Mouse (Mus musculus) forebrain, embryonic 16.5 days (tissue): ENCODE results near the gene Pip5k1c. TPM values are rescaled to one million over a fixed set of nuclear protein-coding genes. Genes with fewer than 3 reads are reported as not detected.
A peak's percentile ranks its signal among the peaks of the same experiment; 100 is the strongest.

Experiments used
- ATAC-seq: fragments of 200-750 bp; cut with Nextera tagmentation; 2 replicates; pipeline ENCODE4 v1.8.0; 2017; ENCODE audit warnings: mild to moderate bottlenecking, moderate library complexity
- H3K27ac ChIP-seq: fragments of 300-500 bp; sonication (generic); 2 replicates; pipeline ENCODE4 v1.5.1; 2014; ENCODE audit warnings: low read length, control low read depth
- H3K27me3 ChIP-seq: fragments of 300-500 bp; sonication (generic); replicated peaks from 2 replicates; pipeline ENCODE4 v1.6.1; 2014; ENCODE audit warnings: low read length; ENCODE audit not compliant: control insufficient read depth, insufficient read depth
- H3K36me3 ChIP-seq: fragments of 300-500 bp; sonication (generic); 2 replicates; pipeline ENCODE4 v1.6.1; 2014; ENCODE audit not compliant: control insufficient read depth, insufficient read depth
- H3K4me1 ChIP-seq: fragments of 300-500 bp; sonication (generic); replicated peaks from 2 replicates; pipeline ENCODE4 v1.6.1; 2014; ENCODE audit warnings: low read length; ENCODE audit not compliant: control insufficient read depth, insufficient read depth
- H3K4me2 ChIP-seq: fragments of 300-500 bp; sonication (generic); 2 replicates; pipeline ENCODE4 v1.6.1; 2014; ENCODE audit warnings: mild to moderate bottlenecking, low read length, control low read depth
- H3K4me3 ChIP-seq: fragments of 300-500 bp; sonication (generic); replicated peaks from 2 replicates; pipeline ENCODE4 v1.5.1; 2014; ENCODE audit warnings: mild to moderate bottlenecking, low read length, control low read depth
- H3K9ac ChIP-seq: fragments of 300-500 bp; sonication (generic); replicated peaks from 2 replicates; pipeline ENCODE4 v1.6.1; 2014; ENCODE audit warnings: low read depth, low read length, control low read depth
- H3K9me3 ChIP-seq: fragments of 300-500 bp; sonication (generic); 2 replicates; pipeline ENCODE4 v1.6.1; 2016; ENCODE audit warnings: low read length; ENCODE audit not compliant: control insufficient read depth
- WGBS: fragments of 180-500 bp; shearing (Covaris S2); extraction: QIAGEN DNeasy Blood & Tissue Kit; methylation state at CpG from one replicate; pipeline ENCODE4 v1.1.7; 2014; 5-methylcytosine and 5-hydroxymethylcytosine counted together
- polyA plus RNA-seq: library from polyadenylated mRNA; unstranded; fragments of >200 nt; fragmentation: Nextera tagmentation; extraction: Ambion mirVana; gene quantifications from 2 replicates; pipeline ENCODE4 v1.2.1, GENCODE M21; 2015

Pip5k1c gene
- polyA plus RNA-seq, 1 experiment from 2014 or later = 143 TPM

DNA sequence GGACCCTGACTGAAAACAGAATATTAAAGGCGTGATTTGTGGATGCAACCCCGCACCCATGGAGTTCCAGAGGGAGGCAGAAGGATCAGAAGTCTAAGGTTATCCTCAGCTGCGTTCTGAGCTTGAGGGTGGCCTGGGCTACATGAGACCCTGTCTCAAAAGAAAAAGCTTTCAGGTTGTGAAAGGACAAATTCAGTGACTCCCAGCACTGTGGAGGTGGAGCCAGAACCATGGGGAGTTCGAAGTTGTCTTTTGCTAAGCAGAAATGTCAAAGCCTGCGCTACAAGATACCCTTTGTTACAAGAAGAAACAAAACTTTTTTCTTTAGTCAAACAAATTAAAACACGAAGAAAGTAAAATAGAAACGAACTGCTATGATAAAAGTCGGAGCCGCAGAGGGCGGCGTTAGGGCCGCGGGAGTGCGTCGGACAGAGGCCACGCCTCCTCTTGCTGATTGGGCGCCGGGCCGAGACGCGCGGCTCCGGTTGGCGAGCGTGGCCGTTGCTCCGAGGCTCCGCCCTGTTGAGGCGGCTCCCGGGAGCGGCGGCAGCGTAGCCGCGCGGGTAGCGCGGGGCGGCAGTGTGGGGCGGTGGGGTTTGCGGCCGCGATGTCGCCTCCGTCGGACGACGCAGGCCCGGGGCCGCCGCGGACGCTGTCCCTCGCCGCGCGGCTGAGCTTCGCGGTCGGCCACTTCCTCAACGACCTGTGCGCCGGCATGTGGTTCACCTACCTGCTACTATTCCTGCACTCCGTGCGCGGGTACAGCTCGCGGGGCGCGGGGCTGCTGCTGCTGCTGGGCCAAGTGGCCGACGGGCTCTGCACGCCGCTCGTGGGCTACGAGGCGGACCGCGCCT, 64.5 kb downstream of the Pip5k1c start, which contains the start of gene Mfsd12:
Gene Mfsd12, plus strand, starts transcription at position 501 of the 854 bp plus-strand sequence.
- peak within 1 kb of the TSS; percentile 78 for H3K4me3 ChIP-seq
- H3K4me2 ChIP-seq = peak within 1 kb of the TSS; percentile 94
- no peaks in the 10 kb centered on the region for H3K9me3 ChIP-seq
- H3K27me3 ChIP-seq = 0 out of 2 replicates have a peak, but pooled peaks cover 2% of the 10 kb centered on the region
- peak; percentile 95 for ATAC-seq
- no peak within 1 kb of the TSS for H3K27ac ChIP-seq
- WGBS = 2% methylated on average over 74 of the region's 79 CpGs
- peaks cover 17% of the 10 kb centered on the region for H3K4me1 ChIP-seq
- peak within 1 kb of the TSS; percentile 79 for H3K9ac ChIP-seq
- no peaks in the 10 kb centered on the region for H3K36me3 ChIP-seq

DNA sequence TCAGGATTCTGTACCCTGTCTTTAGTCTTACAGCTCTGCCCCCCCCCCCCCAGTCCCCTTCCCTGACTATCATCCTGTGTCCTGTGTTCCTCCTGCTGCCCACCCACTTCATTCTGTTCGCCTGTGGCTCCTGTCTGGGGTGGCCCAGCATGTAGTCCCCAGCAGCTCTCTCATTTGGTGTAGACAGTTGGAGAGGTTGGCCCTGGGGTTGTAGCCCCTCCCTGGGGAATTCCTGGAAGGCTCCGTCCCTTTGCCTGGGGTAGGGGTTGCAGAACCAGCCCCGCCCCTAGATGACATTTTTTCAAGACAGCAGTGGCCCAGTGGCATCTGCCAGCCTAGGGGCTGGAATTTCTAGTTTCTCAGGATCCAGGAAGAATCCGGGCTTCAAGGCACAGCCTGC, 65.4 kb downstream of the Pip5k1c start:
- ATAC-seq = no peak; the same call in 1 of the 2 replicates
- Histone ChIP-seq H3K4me1 (peaks cover 17% of the 10 kb centered on the region), H3K27ac (no peak overlapping the region), H3K36me3 (no peaks in the 10 kb centered on the region), H3K4me2 (peak overlapping the region; percentile 94), H3K27me3 (peaks cover 3% of the 10 kb centered on the region; the same call in 1 of the 2 replicates), H3K9me3 (no peaks in the 10 kb centered on the region), H3K9ac (peak overlapping the region; percentile 79), H3K4me3 (peak overlapping the region; percentile 78)
- WGBS = 43% methylated on average over 4 of the region's 4 CpGs

- H3K4me1 ChIP-seq = peaks cover 22% of the 10 kb centered on the region
- H3K27me3 ChIP-seq = peaks cover 8% of the 10 kb centered on the region
- H3K9ac ChIP-seq = no peak overlapping the region
- ATAC-seq = no peak
- no peaks in the 10 kb centered on the region for H3K9me3 ChIP-seq
- no peak overlapping the region for H3K27ac ChIP-seq
- no peak overlapping the region for H3K4me3 ChIP-seq
- H3K4me2 ChIP-seq = no peak overlapping the region; the same call in 1 of the 2 replicates
- H3K36me3 ChIP-seq = no peaks in the 10 kb centered on the region
- WGBS = 70% methylated on average over 1 of the region's 1 CpGs
Observed at GRCm38 (mm10) chr10:81358841-81359240, 66.1 kb downstream of the Pip5k1c start.

DNA sequence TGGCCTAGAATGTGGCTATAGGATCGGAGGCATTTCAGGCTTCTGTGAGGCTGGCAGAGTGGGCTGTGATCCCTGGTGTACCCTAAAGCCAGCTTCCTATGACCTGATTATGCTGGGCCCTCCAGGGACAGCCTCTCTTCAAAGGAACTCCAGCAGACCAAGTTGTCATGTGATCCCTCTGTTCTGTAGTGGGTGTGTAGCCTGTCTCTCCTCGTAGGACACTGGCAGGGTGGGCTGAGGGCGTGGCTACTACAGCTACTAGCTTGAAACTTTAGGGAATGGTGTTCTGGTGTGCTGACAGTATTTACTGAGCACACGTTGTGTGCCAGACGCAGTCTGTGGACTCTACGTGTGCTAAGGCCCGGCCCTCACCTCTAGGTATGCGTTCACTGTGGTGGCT, 68.0 kb downstream of the Pip5k1c start:
- no peak overlapping the region for H3K4me3 ChIP-seq
- peaks cover 15% of the 10 kb centered on the region for H3K27me3 ChIP-seq
- H3K36me3 ChIP-seq = no peaks in the 10 kb centered on the region
- 74% methylated on average over 8 of the region's 8 CpGs for WGBS
- H3K4me1 ChIP-seq = peaks cover 32% of the 10 kb centered on the region
- H3K4me2 ChIP-seq = no peak overlapping the region
- no peak overlapping the region for H3K27ac ChIP-seq
- no peaks in the 10 kb centered on the region for H3K9me3 ChIP-seq
- no peak for ATAC-seq
- no peak overlapping the region for H3K9ac ChIP-seq

DNA sequence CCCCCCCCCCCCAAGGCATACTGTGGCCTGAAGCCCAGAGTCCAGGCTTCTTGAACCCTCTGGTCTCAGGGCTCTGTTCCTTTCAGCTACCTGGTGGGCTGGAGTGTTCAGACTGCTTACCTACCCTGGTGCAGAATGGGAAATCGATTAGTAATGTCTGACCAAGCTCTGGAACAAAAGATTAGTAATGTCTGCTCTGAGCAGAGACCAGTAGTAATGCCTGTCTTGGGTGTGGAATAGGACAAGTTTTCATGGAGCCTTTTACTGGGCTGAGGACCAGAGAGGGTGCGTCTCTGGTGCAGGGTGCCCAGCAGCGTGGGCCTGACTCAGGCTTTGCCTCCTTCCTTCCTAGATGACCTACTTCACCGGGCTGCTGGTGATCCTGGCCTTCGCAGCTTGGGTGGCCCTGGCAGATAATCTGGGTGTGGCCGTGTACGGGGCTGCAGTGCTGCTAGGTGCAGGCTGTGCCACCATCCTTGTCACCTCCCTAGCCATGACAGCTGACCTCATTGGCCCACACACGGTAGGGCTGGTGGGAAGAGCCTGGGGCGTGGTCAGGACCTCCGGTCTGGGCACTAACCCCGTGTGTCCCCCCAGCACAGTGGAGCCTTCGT, 69.7 kb downstream of the Pip5k1c start:
- Histone ChIP-seq H3K9me3 (no peaks in the 10 kb centered on the region), H3K9ac (no peak overlapping the region), H3K27ac (no peak overlapping the region), H3K4me2 (no peak overlapping the region), H3K36me3 (peaks cover 7% of the 10 kb centered on the region), H3K4me1 (peaks cover 28% of the 10 kb centered on the region), H3K27me3 (peaks cover 12% of the 10 kb centered on the region), H3K4me3 (no peak overlapping the region)
- 78% methylated on average over 12 of the region's 12 CpGs for WGBS
- ATAC-seq = no peak

DNA sequence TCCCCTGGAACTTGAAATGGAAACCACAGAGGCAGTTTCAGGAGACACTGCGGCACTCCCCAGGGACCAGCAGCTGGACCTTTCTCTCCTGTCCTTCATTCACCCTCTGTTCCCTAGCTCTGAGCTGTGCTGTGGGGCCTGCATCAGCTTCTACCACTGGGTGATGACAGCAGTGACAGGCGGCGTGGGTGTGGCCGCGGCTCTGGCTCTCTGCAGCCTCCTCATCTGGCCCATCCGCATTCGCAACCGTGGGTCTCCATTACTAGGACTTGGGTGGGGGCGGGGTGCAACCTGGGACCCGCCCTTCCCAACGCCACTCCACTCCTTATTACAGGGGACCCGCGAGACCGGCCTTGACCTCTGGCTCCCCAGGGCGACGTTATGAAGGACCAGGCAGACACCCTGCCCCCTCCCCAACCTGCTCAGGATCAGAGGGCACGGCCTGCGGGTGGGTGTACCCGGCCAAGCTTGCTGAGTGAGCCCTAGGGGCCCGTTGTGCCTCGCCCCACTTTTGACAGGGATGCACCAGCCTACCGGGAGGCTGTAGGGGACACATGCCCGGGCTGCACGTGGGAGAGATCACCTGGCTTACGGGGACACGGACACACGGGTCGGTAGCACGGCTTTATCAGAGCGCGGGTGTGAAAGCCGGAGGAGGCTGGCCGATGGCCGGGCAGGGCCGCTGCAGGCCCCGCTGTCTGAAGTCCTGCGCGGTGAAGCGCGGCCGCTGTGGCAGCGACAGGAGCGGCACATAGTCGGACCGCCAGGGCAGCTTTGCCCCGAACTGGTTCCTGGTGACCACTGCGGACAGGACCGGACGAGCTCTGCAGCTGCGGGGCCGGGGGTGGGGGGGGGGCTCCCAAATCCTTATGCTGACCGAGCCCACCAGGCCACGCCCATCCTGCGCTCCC, 70.9 kb downstream of the Pip5k1c start:
- peaks cover 15% of the 10 kb centered on the region for H3K36me3 ChIP-seq
- no peak for ATAC-seq
- peaks cover 12% of the 10 kb centered on the region for H3K27me3 ChIP-seq
- 13% methylated on average over 53 of the region's 54 CpGs for WGBS
- H3K9me3 ChIP-seq = no peaks in the 10 kb centered on the region
- peak overlapping the region; percentile 24; the same call in 1 of the 2 replicates for H3K9ac ChIP-seq
- peaks cover 18% of the 10 kb centered on the region for H3K4me1 ChIP-seq
- H3K27ac ChIP-seq = no peak overlapping the region
- H3K4me2 ChIP-seq = peak overlapping the region; percentile 49
- H3K4me3 ChIP-seq = peak overlapping the region; percentile 24

DNA sequence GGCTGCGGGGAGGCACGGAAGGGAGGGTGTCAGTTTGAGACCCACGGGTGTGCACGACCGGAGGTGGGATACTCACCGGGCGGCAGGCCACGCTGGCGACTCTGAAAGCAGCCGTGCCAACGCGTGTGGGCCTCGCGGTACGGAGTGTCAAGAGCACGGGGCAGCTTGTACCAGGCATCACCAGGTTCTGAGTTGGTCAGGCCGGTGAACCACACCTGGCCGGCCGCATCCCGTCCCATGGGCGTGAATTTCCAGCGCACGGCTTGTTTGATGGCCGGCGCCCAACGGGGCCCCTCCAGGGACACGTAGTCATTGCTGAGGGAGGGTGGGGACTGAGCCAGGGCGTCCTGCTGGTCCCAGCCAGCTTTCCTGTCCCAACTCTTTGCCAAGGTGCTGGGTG, 71.9 kb downstream of the Pip5k1c start:
- H3K4me3 ChIP-seq = peak overlapping the region; percentile 24
- WGBS = 7% methylated on average over 28 of the region's 28 CpGs
- peak overlapping the region; percentile 24 for H3K9ac ChIP-seq
- H3K4me2 ChIP-seq = peak overlapping the region; percentile 49
- H3K9me3 ChIP-seq = no peaks in the 10 kb centered on the region
- peaks cover 16% of the 10 kb centered on the region for H3K4me1 ChIP-seq
- peaks cover 12% of the 10 kb centered on the region for H3K27me3 ChIP-seq
- ATAC-seq = peak; percentile 11; the same call in 1 of the 2 replicates
- H3K27ac ChIP-seq = no peak overlapping the region
- peaks cover 25% of the 10 kb centered on the region for H3K36me3 ChIP-seq

DNA sequence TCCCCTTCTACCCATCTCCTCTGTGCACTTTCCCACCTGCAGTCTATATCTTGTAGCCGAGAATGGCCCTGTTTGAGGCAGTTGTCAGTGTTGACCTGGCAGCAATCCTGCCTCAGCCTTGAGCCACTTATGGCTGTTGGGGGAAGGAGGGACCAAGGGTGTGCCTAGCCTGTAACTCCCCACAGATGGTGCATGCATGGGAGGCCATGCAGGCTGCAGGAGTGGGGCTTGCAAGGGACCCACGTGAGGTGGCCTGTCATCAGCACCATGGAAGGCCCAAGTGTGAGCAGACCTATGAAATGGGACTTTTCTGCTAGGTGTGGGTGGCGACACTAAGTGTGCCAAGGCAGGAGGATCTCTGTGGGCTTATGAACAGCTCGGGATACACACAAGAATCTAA, 72.3 kb downstream of the Pip5k1c start:
- 30% methylated on average over 4 of the region's 4 CpGs for WGBS
- peaks cover 16% of the 10 kb centered on the region for H3K4me1 ChIP-seq
- H3K9ac ChIP-seq = no peak overlapping the region
- H3K27me3 ChIP-seq = peaks cover 12% of the 10 kb centered on the region
- no peak overlapping the region for H3K27ac ChIP-seq
- no peak overlapping the region for H3K4me2 ChIP-seq
- H3K36me3 ChIP-seq = peaks cover 26% of the 10 kb centered on the region
- 0 out of 2 replicates have a peak, but pooled peaks have one; percentile 10 for ATAC-seq
- no peak overlapping the region for H3K4me3 ChIP-seq
- H3K9me3 ChIP-seq = no peaks in the 10 kb centered on the region
